Mouse (Mus musculus): ENCODE measurements around the gene Olfr5. TPM values are rescaled to one million over a fixed set of nuclear protein-coding genes. Genes with fewer than 3 reads are reported as not detected.

The Olfr5 gene
- polyA plus RNA-seq, 1 experiment from 2014 or later: not detected

Other genes starting within 250 kb of the Olfr5 start
- gene Epp13, start 234.2 kb downstream of the Olfr5 start, polyA plus RNA-seq (2014; fragmentation: Nextera tagmentation; extraction: Ambion mirVana): not detected in 2 replicates
- 3.4 and 3.5 TPM in 2 replicates for gene Zfp667, start 200.4 kb downstream of the Olfr5 start, polyA plus RNA-seq (2014; fragmentation: Nextera tagmentation; extraction: Ambion mirVana)
- 4.0 and 6.0 TPM in 2 replicates for gene Zfp583, start 155.7 kb downstream of the Olfr5 start, polyA plus RNA-seq (2014; fragmentation: Nextera tagmentation; extraction: Ambion mirVana)
- gene Gm3854, start 143.2 kb downstream of the Olfr5 start, polyA plus RNA-seq (2014; fragmentation: Nextera tagmentation; extraction: Ambion mirVana): 1.2 and 1.5 TPM in 2 replicates
- 1.6 and 1.8 TPM in 2 replicates for gene Zfp78, start 123.7 kb downstream of the Olfr5 start, polyA plus RNA-seq (2014; fragmentation: Nextera tagmentation; extraction: Ambion mirVana)
- 6.9 and 10.7 TPM in 2 replicates for gene Zfp28, start 103.6 kb downstream of the Olfr5 start, polyA plus RNA-seq (2014; fragmentation: Nextera tagmentation; extraction: Ambion mirVana)
- 0.74 TPM in 1 of 2 replicates, not detected in the other for gene Smim17, start 88.2 kb downstream of the Olfr5 start, polyA plus RNA-seq (2014; fragmentation: Nextera tagmentation; extraction: Ambion mirVana)
- not detected in 2 replicates for gene Gm20715, start 76.7 kb downstream of the Olfr5 start, polyA plus RNA-seq (2014; fragmentation: Nextera tagmentation; extraction: Ambion mirVana)
- not detected in 2 replicates for gene Olfr1344, start 48.3 kb downstream of the Olfr5 start, polyA plus RNA-seq (2014; fragmentation: Nextera tagmentation; extraction: Ambion mirVana)
- not detected in 2 replicates for gene Olfr1336, start 30.8 kb downstream of the Olfr5 start, polyA plus RNA-seq (2014; fragmentation: Nextera tagmentation; extraction: Ambion mirVana)
- not detected in 2 replicates for gene Olfr1346, start 19.8 kb downstream of the Olfr5 start, polyA plus RNA-seq (2014; fragmentation: Nextera tagmentation; extraction: Ambion mirVana)
- not detected in 2 replicates for gene Olfr1347, start 12.8 kb upstream of the Olfr5 start, polyA plus RNA-seq (2014; fragmentation: Nextera tagmentation; extraction: Ambion mirVana)
- gene Olfr1348, start 21.8 kb upstream of the Olfr5 start, polyA plus RNA-seq (2014; fragmentation: Nextera tagmentation; extraction: Ambion mirVana): not detected in 2 replicates
- gene Olfr1349, start 36.0 kb upstream of the Olfr5 start, polyA plus RNA-seq (2014; fragmentation: Nextera tagmentation; extraction: Ambion mirVana): not detected in 2 replicates
- gene Olfr1350, start 77.9 kb upstream of the Olfr5 start, polyA plus RNA-seq (2014; fragmentation: Nextera tagmentation; extraction: Ambion mirVana): not detected in 2 replicates
- 13.9 and 19.0 TPM in 2 replicates for gene Zim1, start 209.5 kb upstream of the Olfr5 start, polyA plus RNA-seq (2014; fragmentation: Nextera tagmentation; extraction: Ambion mirVana)
- gene Peg3, start 243.5 kb upstream of the Olfr5 start, polyA plus RNA-seq (2014; fragmentation: Nextera tagmentation; extraction: Ambion mirVana): 119 and 120 TPM in 2 replicates
- 7.7 and 8.7 TPM in 2 replicates for gene Usp29, start 243.6 kb upstream of the Olfr5 start, polyA plus RNA-seq (2014; fragmentation: Nextera tagmentation; extraction: Ambion mirVana)

Measured in heart, embryonic 14.5 days (tissue).